Mouse (Mus musculus) cerebellum, adult 8-10 months (tissue): ENCODE measurements at regions not wholly inside any gene's neighbourhood (a gene's known extent, or its start where the extent isn't known, plus 50 kb on each side); places are given as distances from the start of the nearest gene placed in this dataset.
A peak's percentile ranks its signal among the peaks of the same experiment; 100 is the strongest.
"Not testable (repeated sequence)": the region's sequence is repeated elsewhere in the genome, so short reads cannot be mapped to it uniquely, and the experiment has no call there.

ENCODE experiments used
- DNase-seq: peaks from one replicate; pipeline ENCODE4 v3.0.0; 2022

- DNase-seq = no peak
Observed at GRCm38 (mm10) chr1:177382596-177383190, 59.5 kb upstream of the Zbtb18 start.

DNA sequence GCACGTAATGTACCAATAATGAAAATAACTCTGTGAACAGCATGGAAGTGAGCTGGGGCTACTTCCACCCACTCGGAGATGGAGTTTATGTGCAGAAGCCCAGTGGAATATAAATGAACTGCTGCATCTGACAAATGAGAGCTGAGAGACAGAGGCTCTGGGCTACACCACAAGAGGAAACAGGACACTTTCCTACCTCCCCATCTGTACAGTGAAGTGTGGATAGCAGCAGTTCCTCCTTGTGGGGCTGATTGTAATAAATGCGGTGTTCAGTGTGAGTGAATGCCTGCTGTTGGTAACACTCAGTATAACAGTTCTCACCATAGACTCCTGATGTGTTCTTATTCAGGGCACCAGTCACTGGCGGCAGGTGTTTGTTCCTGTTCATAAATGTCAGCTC, 60.0 kb upstream of the Zbtb18 start:
- DNase-seq = no peak

GRCm38 (mm10) chr1:177378112-177378511, 64.0 kb upstream of the Zbtb18 start:
- no peak for DNase-seq

GRCm38 (mm10) chr1:177373226-177373825, 68.8 kb upstream of the Zbtb18 start:
- no peak for DNase-seq

- DNase-seq = no peak
Observed at GRCm38 (mm10) chr1:177372066-177372465, 70.1 kb upstream of the Zbtb18 start.

DNA sequence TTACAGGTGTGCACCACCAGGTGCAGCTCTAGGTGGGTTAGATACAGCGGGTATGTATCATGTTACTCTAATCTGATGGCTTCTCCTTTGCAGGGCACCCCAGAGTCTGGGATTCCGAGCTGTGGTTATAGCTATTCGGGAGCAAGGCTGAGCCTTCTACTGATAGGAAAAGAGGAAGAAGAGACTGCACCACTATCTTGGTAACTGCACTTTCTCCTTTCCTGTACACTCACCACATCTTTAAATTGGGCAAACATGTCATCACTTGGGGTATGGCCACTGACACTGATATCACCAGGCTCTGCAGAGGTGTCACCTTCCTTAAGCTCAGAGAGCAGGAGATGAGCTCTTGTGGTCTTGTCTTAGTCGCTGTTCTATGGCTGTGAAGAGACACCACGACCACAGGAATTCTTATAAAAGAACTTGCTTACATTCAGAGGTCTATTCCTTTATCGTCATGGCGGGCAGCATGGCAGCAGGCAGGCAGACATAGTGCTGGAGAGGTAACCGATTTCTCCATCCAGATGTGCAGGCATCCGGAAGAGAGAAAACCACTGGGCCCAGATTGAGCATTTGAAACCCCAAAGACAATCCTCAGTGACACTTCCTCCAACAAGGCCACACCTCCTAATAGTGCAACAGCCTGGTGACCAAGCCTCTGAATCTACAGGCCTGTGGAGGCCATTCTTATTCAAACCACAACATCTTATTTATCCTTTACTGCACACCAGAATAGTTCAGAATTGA, 74.1 kb upstream of the Zbtb18 start:
- DNase-seq = no peak

- DNase-seq = no peak
Observed at GRCm38 (mm10) chr1:177366914-177367313, 75.2 kb upstream of the Zbtb18 start.

GRCm38 (mm10) chr1:177366475-177366874, 75.7 kb upstream of the Zbtb18 start:
- peak; percentile 37 for DNase-seq

DNA sequence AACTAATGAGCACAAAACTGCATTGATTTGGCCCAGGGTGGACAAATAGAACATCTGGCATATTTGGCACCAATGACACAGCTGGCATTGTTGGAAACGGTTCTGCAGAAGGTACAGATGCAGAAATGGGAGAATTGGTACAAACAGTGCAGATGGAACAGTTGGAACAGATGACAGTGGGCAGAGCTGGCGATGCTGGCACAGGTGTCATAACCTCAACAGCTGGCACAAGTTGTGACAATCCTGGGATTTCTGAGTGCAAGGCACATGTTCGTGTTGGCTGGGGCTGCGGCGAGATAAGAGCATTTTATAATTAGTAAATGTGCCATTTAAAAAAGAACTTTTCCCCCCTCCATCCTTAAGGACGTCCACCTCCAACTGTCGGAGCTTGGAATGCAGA, 77.8 kb upstream of the Zbtb18 start:
- DNase-seq = no peak

- no peak for DNase-seq
Observed at GRCm38 (mm10) chr1:177362398-177362797, 79.8 kb upstream of the Zbtb18 start.

GRCm38 (mm10) chr1:177348400-177349092, 90.5 kb upstream of the Akt3 start:
- DNase-seq = no peak

DNA sequence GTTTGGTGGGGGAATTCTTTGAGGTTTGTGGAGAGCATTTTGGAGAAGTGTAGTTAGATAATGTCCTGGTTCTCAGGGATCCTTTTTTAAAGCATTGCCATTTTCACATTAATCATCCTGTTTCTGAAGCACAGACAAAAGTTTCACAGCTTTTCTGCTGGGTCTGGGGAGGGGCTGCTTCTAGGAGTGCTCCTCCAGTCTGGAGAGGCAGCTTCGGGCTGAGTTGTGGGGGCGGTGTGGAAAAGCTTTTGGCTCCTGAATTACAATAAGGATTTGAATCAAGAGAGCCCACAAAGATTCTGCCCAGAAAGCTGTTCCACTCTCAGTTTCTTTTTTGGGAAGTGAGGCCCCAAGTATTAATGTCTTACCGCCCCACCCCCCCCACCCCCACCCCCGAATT, 89.2 kb upstream of the Akt3 start:
- no peak for DNase-seq

- no peak for DNase-seq
Observed at GRCm38 (mm10) chr1:177346540-177346939, 88.5 kb upstream of the Akt3 start.

DNA sequence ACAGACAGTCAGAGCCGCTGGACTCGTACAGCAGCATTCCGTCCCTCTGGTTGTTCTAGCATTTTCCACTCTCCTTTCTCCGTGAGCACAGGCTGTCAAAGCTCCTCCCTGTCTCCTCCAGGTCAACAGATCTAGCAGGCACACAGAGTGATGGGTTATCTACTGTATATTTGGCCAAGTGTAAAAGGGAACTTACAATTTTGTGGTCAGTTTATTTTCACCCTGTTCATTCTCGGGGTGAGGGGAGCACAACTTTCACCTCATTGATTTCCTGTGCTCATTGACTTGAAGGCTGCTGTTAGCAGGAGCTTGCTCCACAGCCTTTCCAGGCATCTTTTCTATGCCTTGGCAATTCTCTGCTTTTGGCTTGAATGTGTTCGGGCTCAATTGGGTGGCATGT, 87.5 kb upstream of the Akt3 start:
- DNase-seq = no peak

DNA sequence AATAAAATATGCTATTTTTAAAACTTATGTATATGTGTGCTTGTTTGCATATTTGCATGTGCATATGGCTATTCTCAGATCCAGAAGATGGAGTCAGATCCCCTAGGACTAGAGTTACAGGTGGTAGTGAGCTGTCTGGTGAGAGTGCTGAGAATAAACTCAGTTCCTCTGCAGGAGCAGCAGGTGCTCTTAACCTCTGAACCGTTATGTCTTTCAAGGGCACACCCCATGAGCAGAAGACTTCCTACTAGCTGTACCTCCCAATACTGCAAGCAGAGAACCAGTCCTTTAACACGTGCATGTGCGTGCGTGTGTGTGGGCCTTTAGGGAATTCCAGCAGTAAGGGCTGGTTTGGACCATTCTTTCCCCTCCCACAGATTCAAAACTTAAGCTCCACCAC, 85.9 kb upstream of the Akt3 start:
- no peak for DNase-seq

DNA sequence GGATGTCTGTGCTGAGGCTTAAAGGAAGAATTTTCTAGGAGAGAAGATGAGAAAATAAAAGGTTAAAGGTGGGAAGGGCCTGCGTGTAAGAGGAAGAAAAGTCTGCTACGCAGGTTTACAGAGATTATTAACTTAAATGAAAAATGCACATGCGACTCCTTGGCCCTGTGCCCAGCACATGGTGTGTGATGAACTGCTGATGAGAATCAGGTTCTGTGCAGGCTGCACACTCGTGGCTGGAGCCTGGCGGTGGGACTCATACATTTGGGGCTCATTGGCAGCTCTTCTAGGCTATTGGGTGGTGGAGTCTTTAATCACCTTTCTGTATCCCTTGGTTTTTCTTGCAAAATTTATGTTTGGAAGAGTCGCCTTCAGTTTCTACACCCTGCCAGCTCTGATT, 85.1 kb upstream of the Akt3 start:
- DNase-seq = no peak

DNA sequence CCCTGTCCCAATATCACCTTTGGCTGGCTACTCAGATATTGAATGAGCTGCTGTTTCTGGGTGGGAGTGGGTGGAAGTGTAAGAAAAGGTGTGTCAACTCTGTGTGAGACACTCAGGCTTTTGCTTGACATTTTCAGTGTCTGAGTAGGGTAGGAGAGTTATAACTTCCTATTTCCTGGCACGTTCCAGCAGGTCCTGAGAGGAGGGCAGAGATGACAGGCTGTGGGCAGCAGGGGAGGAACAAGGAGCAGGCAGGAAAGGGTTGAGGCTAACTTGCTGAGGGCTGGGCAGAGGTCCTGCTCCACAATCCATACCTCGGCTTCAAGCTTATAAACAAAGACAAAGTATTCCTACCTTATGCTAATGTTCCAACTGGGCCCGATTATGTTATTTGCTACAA, 82.2 kb upstream of the Akt3 start:
- DNase-seq = no peak

GRCm38 (mm10) chr1:177339207-177339787, 81.3 kb upstream of the Akt3 start:
- DNase-seq = not testable (repeated sequence)

DNA sequence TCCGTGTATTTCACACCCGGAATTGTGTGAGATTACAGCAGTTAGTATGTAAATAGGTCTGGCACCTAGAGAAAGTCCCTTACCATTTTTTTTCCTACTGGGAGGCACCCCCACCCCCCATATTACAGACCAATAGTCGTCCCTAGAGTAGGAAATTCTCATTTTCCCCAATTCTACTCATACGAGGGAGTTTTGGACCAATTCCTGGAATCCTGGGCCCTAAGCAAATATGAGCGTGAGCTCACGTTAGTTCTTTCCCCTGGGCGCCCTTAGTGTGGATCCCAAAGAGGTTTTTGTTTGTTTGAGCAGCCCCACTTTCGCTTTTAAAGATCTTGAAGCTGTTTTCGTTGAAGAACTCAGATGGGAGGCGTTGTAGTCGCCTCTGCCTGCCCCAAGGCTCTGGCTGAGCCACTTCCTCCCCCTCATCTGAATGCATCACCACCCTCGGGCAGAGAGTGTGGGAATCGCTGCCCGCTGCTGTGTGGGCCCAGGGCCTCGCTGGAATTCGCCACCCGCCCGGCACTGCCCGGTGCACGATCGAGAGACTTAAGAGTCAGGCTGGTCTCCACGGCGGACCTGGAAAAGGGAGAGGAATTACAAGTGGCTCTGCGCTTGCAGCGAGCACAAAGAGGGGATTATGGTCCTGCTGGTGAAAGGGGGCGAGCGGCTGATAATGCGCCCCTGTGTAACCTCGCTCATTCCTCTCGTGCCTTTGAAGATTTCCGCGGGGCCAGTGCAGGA, 80.6 kb upstream of the Akt3 start:
- DNase-seq = peak; percentile 53

GRCm38 (mm10) chr1:177337756-177338155, 79.8 kb upstream of the Akt3 start:
- DNase-seq = no peak

- no peak for DNase-seq
Observed at GRCm38 (mm10) chr1:177337141-177337540, 79.1 kb upstream of the Akt3 start.

- DNase-seq = no peak
Observed at GRCm38 (mm10) chr1:177336436-177336835, 78.4 kb upstream of the Akt3 start.

- no peak for DNase-seq
Observed at GRCm38 (mm10) chr1:177335961-177336360, 78.0 kb upstream of the Akt3 start.
